Mouse (Mus musculus) ovary, postnatal 36 days (tissue): ENCODE data around the gene Hap1.
"Not testable (repeated sequence)": the region's sequence is repeated elsewhere in the genome, so short reads cannot be mapped to it uniquely, and the experiment has no call there.

Experiments used
- DNase-seq: peaks from one replicate; pipeline ENCODE4 v3.0.0; 2022; ENCODE audit warnings: low spot score, mixed read lengths

The Hap1 gene

GRCm38 (mm10) chr11:100389931-100390445 is 34.1 kb upstream of the Hap1 start:
- no peak for DNase-seq

GRCm38 (mm10) chr11:100388588-100388987 is 32.7 kb upstream of the Hap1 start:
- DNase-seq, result peak; percentile 55

- DNase-seq, result no peak
Observed at GRCm38 (mm10) chr11:100387589-100388375, 31.9 kb upstream of the Hap1 start.

- DNase-seq, result no peak
Observed at GRCm38 (mm10) chr11:100387111-100387510, 31.2 kb upstream of the Hap1 start.

GRCm38 (mm10) chr11:100386586-100386985 is 30.7 kb upstream of the Hap1 start:
- DNase-seq, result no peak

GRCm38 (mm10) chr11:100385016-100385415 is 29.1 kb upstream of the Hap1 start:
- no peak for DNase-seq

- DNase-seq, result no peak
Observed at GRCm38 (mm10) chr11:100382682-100383081, 26.8 kb upstream of the Hap1 start.

GRCm38 (mm10) chr11:100379311-100379710 is 23.4 kb upstream of the Hap1 start:
- no peak for DNase-seq

GRCm38 (mm10) chr11:100378446-100378845 is 22.5 kb upstream of the Hap1 start:
- no peak for DNase-seq

- DNase-seq, result no peak
Observed at GRCm38 (mm10) chr11:100377989-100378388, 22.1 kb upstream of the Hap1 start.

- no peak for DNase-seq
Observed at GRCm38 (mm10) chr11:100376746-100377389, 20.9 kb upstream of the Hap1 start.

- DNase-seq, result no peak
Observed at GRCm38 (mm10) chr11:100376005-100376404, 20.1 kb upstream of the Hap1 start.

GRCm38 (mm10) chr11:100375127-100375526 is 19.2 kb upstream of the Hap1 start:
- DNase-seq, result no peak

- no peak for DNase-seq
Observed at GRCm38 (mm10) chr11:100371981-100372558, 16.1 kb upstream of the Hap1 start.

GRCm38 (mm10) chr11:100369822-100370221 is 13.9 kb upstream of the Hap1 start:
- DNase-seq, result no peak

GRCm38 (mm10) chr11:100369145-100369544 is 13.2 kb upstream of the Hap1 start:
- no peak for DNase-seq

GRCm38 (mm10) chr11:100362979-100363562 is 7.1 kb upstream of the Hap1 start:
- DNase-seq, result peak; percentile 71

- peak; percentile 63 for DNase-seq
Observed at GRCm38 (mm10) chr11:100362209-100362978, 6.5 kb upstream of the Hap1 start.

GRCm38 (mm10) chr11:100361059-100361458 is 5.1 kb upstream of the Hap1 start:
- not testable (repeated sequence) for DNase-seq

GRCm38 (mm10) chr11:100360175-100360574 is 4.2 kb upstream of the Hap1 start:
- DNase-seq, result no peak

- no peak for DNase-seq
Observed at GRCm38 (mm10) chr11:100357408-100357807, 1.5 kb upstream of the Hap1 start.

GRCm38 (mm10) chr11:100356819-100357211 is 887 bp upstream of the Hap1 start:
- no peak for DNase-seq
